19 mouse cellular contexts compared by ENCODE assay signal in genomic region chr4:149001515-149001914, GRCm38 (mm10).
"Had no signal": no experiment of that assay in that cellular context is flagged by ENCODE, and none has a peak within 500 bp of the region (broad histone marks: within the 10 kb centered on the region; RNA-seq: fewer than 3 reads in every experiment).

No protein-coding gene starts in this region.

- H3K36me3 ChIP-seq: neural tube, embryonic 15.5 days; stomach, embryonic 15.5 days had no signal

- H3K27ac ChIP-seq: liver, embryonic 14.5 days; midbrain, embryonic 10.5 days; midbrain, embryonic 12.5 days; neural tube, embryonic 13.5 days; neural tube, embryonic 15.5 days; stomach, embryonic 15.5 days; stomach, postnatal 0 days had no signal

- DNase-seq: lung, embryonic 14.5 days; lung, postnatal 10 days; lung, postnatal 4 days; midbrain, embryonic 14.5 days; retina, postnatal 1 day; right cerebral cortex, adult 18-20 months; right cerebral cortex, postnatal 14 days; thymus, adult 2 months; thymus, postnatal 25 days; thymus, postnatal 4 days had no signal

- ATAC-seq: midbrain, embryonic 16.5 days had no signal

- H3K4me1 ChIP-seq: midbrain, embryonic 10.5 days; midbrain, embryonic 12.5 days; neural tube, embryonic 13.5 days; neural tube, embryonic 15.5 days; stomach, embryonic 15.5 days had no signal

- H3K4me3 ChIP-seq: midbrain, embryonic 10.5 days; midbrain, embryonic 12.5 days; myocyte; neural tube, embryonic 13.5 days; neural tube, embryonic 15.5 days; stomach, embryonic 15.5 days had no signal

- H3K27me3 ChIP-seq: midbrain, embryonic 12.5 days; neural tube, embryonic 13.5 days; neural tube, embryonic 15.5 days; stomach, embryonic 15.5 days had no signal
